Mouse (Mus musculus): Measurements from ENCODE around the gene Gm10401. TPM values are rescaled to one million over a fixed set of nuclear protein-coding genes. Genes with fewer than 3 reads are reported as not detected.

Gene Gm10401
- polyA plus RNA-seq, 1 experiment = not detected

DNA sequence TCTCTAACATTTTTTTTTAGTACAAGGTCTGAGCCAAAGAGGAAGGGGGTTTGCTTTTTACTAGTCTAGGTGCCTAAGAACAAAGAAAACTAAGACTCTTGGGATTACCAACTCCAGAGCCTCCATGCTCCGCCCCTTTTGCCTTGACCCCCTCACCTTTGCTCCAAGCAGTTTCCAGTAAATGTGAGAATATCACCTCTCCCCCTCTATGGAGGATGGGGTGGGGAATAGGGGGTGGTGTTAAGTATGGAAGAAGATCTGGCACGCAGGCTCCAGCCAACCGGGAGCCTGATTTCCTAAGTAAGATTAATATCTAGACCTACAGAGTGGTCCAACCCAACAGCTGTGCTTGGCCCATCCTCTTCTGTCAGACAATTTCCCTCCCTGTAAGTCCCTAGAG is 42.6 kb upstream of the Gm10401 start:
- WGBS = 83% methylated on average over 3 of the region's 3 CpGs
- TF ChIP-seq POLR2A (IDR thresholded peaks at IDR 0.05; ENCODE audit: borderline replicate concordance, control insufficient read depth, low read depth, low read length) (no peak), CTCF (IDR thresholded peaks at IDR 0.05; ENCODE audit: control insufficient read depth, insufficient read depth, low read length) (no peak)
- Histone ChIP-seq H3K4me1 (ENCODE audit: control insufficient read depth, insufficient read depth, low read length) (no peaks in the 10 kb centered on the region), H3K27ac (ENCODE audit: control insufficient read depth, insufficient read depth, low read depth, low read length, poor library complexity) (no peak overlapping the region), H3K4me3 (replicated peaks; ENCODE audit: control insufficient read depth, low read depth, low read length) (no peak overlapping the region)

DNA sequence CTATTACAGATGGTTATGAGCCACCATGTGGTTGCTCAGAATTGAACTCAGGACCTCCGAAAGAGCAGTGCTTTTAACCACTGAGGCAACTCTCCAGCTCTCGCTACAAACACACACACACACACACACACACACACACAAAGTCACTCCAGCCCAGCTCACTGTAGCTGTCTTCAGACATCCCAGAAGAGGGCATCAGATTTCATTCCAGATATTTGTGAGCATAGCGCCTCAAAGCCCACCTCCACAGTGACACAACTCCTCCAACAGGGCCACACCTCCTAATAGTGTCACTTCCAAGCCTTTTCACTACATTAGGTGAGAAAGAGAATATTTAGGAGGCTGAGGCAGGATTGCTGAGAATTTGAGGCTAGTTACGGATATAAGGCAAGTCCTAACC is 41.0 kb upstream of the Gm10401 start:
- H3K4me1 ChIP-seq (ENCODE audit: control insufficient read depth, insufficient read depth, low read length) = no peaks in the 10 kb centered on the region
- H3K27ac ChIP-seq (ENCODE audit: control insufficient read depth, insufficient read depth, low read depth, low read length, poor library complexity) = no peak overlapping the region
- H3K4me3 ChIP-seq (replicated peaks; ENCODE audit: control insufficient read depth, low read depth, low read length) = no peak overlapping the region
- WGBS = 73% methylated on average over 4 of the region's 4 CpGs
- no peak for TF ChIP-seq POLR2A (IDR thresholded peaks at IDR 0.05; ENCODE audit: borderline replicate concordance, control insufficient read depth, low read depth, low read length)

DNA sequence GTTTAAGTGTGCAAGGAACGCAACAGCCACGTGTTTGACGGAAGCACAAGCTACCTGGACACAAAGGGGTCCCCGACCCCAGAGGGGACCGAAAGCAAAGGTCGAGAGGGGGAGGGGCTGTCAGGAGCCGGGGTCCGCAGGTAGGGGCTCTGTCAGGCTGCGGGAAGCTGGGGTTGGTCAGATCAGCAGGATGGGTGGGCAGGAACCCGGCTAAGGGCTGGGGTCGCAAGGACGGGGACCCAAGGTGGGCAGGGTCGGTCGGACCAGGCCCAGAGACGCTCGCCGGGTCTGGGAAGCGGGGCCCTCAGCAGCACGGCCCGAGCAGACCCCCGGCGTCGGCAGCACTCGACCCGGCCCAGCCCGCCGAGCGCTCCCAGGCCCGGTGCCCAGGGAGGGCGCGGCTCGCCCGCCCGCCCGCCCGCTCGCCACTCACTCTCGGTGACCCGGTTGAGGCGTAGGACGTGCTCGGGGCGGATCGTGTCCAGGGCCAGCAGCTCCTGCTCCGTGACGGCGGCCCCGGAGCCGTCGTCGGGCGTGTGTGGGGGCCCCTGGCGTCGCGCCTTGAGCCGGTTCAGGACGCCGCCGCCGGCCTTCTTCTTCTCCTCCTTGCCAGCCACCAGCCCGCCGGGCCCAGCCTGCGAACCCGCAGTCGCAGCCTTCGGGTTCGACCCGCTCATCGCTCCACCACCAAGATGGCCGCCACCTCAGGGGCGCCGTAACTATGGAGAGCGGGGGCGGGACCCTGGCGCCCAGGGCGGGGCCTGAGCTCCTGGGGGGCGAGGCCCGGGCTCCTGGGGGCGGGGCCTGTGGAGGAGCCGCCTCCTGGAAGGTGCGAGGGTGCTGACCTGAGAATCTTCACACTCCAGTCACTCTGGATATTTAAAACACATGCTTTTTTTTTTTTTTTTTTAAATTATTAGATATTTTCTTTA is 36.4 kb upstream of the Gm10401 start, which contains the start of gene Unc119b:
Unc119b (minus strand) TSS at position 742 of the 932 bp plus-strand sequence.
- TF ChIP-seq CTCF (IDR thresholded peaks at IDR 0.05; ENCODE audit: control insufficient read depth, insufficient read depth, low read length) = no peak
- TF ChIP-seq POLR2A (IDR thresholded peaks at IDR 0.05; ENCODE audit: borderline replicate concordance, control insufficient read depth, low read depth, low read length) = peak; percentile 34; the same call in 1 of the 2 replicates
- under 1% methylated on average over 81 of the region's 81 CpGs for WGBS
- H3K4me3 ChIP-seq (replicated peaks; ENCODE audit: control insufficient read depth, low read depth, low read length) = peak within 1 kb of the TSS; percentile 67
- peak within 1 kb of the TSS; percentile 50 for H3K27ac ChIP-seq (ENCODE audit: control insufficient read depth, insufficient read depth, low read depth, low read length, poor library complexity)
- peaks cover 4% of the 10 kb centered on the region for H3K4me1 ChIP-seq (ENCODE audit: control insufficient read depth, insufficient read depth, low read length)

DNA sequence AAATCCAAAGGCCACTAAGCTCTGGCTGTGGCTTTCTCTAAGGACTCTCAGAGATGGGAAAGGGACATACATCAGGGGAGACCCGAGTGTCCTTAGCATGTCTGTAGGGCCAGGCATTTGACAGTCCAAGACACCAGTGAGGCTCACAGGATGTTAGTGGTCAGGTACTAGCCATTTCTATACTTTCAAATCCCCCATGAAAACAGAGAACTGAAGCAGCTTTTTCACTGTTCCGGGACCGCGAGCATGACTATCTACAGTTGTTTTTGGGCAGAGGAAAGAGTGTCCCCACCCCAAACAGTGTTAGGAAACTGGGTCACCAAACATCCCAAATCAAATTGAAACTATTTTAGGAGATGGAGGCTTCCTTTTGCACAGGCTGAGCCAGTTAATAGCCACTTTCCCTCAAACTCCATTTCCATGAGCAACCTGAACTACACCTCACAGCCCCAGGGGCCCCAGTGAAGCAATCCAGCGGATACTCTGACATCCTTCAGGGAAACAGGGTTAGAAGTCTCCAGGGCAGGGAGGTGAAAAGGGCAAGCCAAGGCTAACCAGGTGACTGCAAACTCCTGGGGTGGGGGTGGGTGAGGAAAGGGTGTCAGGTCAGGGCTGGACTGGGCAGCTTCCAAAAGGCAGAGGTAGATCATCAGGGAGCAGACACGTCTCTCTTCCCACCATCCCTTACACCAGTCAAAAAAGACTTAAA is 35.4 kb upstream of the Gm10401 start:
- Histone ChIP-seq H3K4me3 (replicated peaks; ENCODE audit: control insufficient read depth, low read depth, low read length) (peak overlapping the region; percentile 46), H3K27ac (ENCODE audit: control insufficient read depth, insufficient read depth, low read depth, low read length, poor library complexity) (peak overlapping the region; percentile 26), H3K4me1 (ENCODE audit: control insufficient read depth, insufficient read depth, low read length) (peaks cover 4% of the 10 kb centered on the region)
- WGBS = 35% methylated on average over 6 of the region's 6 CpGs
- TF ChIP-seq CTCF (IDR thresholded peaks at IDR 0.05; ENCODE audit: control insufficient read depth, insufficient read depth, low read length) (no peak), POLR2A (IDR thresholded peaks at IDR 0.05; ENCODE audit: borderline replicate concordance, control insufficient read depth, low read depth, low read length) (no peak)

DNA sequence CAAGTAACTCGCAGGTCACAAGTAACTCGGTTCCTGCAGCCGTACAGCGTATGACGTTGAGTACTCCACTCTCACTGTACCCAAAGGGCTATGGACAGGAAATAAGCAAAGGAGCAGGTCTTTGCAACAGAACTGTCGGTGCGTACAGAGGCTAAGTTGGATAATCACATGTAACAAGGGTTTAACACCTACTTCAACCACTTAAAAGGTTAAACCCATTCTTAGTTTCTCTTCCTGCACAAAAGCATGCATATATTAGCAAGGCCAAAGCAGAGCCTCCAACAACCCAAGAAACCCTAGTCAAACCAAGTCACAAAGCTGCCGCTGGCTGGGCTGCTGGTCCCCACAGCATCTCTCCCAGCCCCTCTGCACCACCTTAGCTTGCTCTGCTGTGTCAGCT is 34.4 kb upstream of the Gm10401 start:
- peak overlapping the region; percentile 67 for H3K27ac ChIP-seq (ENCODE audit: control insufficient read depth, insufficient read depth, low read depth, low read length, poor library complexity)
- TF ChIP-seq POLR2A (IDR thresholded peaks at IDR 0.05; ENCODE audit: borderline replicate concordance, control insufficient read depth, low read depth, low read length) (no peak), CTCF (IDR thresholded peaks at IDR 0.05; ENCODE audit: control insufficient read depth, insufficient read depth, low read length) (no peak)
- WGBS = 79% methylated on average over 8 of the region's 8 CpGs

DNA sequence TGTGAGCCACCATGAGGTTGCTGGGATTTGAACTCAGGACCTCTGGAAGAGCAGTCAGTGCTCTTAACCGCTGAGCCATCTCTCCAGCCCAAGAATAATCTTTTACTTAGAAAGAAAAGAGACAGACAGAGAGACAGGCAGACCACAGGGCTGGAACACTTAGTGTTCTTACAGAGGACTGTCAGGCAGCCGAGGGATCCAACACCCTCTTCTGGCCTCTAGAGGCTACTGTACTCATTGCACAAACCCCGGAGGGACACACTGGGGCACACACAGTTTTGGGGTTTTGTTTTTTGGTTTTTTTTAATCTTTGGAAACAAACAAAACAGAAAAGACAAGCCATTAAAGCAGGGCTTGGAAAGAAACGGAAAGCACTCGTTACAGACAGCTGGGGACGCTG is 31.2 kb upstream of the Gm10401 start:
- TF ChIP-seq POLR2A (IDR thresholded peaks at IDR 0.05; ENCODE audit: borderline replicate concordance, control insufficient read depth, low read depth, low read length) (no peak), CTCF (IDR thresholded peaks at IDR 0.05; ENCODE audit: control insufficient read depth, insufficient read depth, low read length) (no peak)

More for the DNA sequence above, 34.4 kb upstream of the Gm10401 start:
- no peak overlapping the region for H3K4me3 ChIP-seq (replicated peaks; ENCODE audit: control insufficient read depth, low read depth, low read length)
- H3K4me1 ChIP-seq (ENCODE audit: control insufficient read depth, insufficient read depth, low read length) = peaks cover 4% of the 10 kb centered on the region

DNA sequence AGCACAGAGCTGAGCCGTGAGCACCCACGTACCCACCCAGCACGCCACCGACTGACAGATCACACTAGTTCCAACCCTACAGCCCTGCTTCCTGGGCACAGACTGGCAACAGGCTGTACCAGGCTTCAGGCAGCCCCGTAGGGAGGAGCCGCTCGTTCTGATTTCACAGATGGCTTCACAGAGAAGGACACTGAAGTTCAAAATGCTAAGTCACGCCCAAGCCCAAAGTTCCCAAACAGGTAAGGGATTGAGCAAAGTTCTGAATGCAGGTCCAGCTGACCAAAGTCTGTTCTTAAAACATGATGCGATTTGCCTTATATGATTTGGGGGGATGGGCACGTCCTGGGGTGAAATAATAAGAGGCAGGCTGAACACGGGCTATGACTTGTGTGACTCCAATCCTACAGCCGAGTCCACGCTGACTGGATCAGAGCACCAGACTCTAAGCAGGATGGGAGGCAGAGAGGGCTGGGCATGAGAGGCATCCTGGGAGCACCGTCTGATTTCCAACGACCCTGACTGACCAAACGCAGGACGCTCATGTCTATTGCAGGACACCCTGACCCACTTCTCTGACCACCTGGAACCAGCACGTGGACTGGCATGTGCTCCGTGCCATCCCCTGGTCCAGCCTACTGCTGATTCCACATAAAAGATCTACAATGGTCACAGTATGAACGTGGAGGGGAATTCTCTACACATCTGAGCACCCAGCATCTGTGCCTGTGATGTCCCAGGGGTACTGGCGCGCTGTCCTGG is 29.5 kb upstream of the Gm10401 start:
- no peak for TF ChIP-seq CTCF (IDR thresholded peaks at IDR 0.05; ENCODE audit: control insufficient read depth, insufficient read depth, low read length)
- TF ChIP-seq POLR2A (IDR thresholded peaks at IDR 0.05; ENCODE audit: borderline replicate concordance, control insufficient read depth, low read depth, low read length) = 0 out of 2 replicates have a peak, but pooled peaks have one; percentile 6
- WGBS = 90% methylated on average over 22 of the region's 22 CpGs

More for the DNA sequence above, 31.2 kb upstream of the Gm10401 start:
- Histone ChIP-seq H3K4me3 (replicated peaks; ENCODE audit: control insufficient read depth, low read depth, low read length) (no peak overlapping the region), H3K4me1 (ENCODE audit: control insufficient read depth, insufficient read depth, low read length) (peaks cover 4% of the 10 kb centered on the region), H3K27ac (ENCODE audit: control insufficient read depth, insufficient read depth, low read depth, low read length, poor library complexity) (no peak overlapping the region)
- WGBS = 80% methylated on average over 6 of the region's 6 CpGs

More for the DNA sequence above, 29.5 kb upstream of the Gm10401 start:
- Histone ChIP-seq H3K27ac (ENCODE audit: control insufficient read depth, insufficient read depth, low read depth, low read length, poor library complexity) (no peak overlapping the region), H3K4me3 (replicated peaks; ENCODE audit: control insufficient read depth, low read depth, low read length) (no peak overlapping the region), H3K4me1 (ENCODE audit: control insufficient read depth, insufficient read depth, low read length) (peaks cover under 1% of the 10 kb centered on the region; the same call in 1 of the 2 replicates)

All from bone marrow, adult 2 months (tissue).